Mouse (Mus musculus) layer of hippocampus, postnatal 25 days (tissue): ENCODE measurements around the gene Gcc1. TPM values are rescaled to one million over a fixed set of nuclear protein-coding genes. Genes with fewer than 3 reads are reported as not detected.

ENCODE experiments used
- DNase-seq, 2 experiments: peaks; one replicate each; pipeline ENCODE4 v3.0.0; 2022; ENCODE audit warnings: mixed read lengths in 2 of 2, low spot score in 1 of 2; ENCODE audit errors: extremely low spot score in 1 of 2
- total RNA-seq, 2 experiments: library from RNA; stranded (reverse); gene quantifications; 2 replicates each; pipeline ENCODE4 v1.2.3; 2021

Gcc1 gene
- 10 to 100 TPM; 15.4 to 20.6 TPM for total RNA-seq

DNA sequence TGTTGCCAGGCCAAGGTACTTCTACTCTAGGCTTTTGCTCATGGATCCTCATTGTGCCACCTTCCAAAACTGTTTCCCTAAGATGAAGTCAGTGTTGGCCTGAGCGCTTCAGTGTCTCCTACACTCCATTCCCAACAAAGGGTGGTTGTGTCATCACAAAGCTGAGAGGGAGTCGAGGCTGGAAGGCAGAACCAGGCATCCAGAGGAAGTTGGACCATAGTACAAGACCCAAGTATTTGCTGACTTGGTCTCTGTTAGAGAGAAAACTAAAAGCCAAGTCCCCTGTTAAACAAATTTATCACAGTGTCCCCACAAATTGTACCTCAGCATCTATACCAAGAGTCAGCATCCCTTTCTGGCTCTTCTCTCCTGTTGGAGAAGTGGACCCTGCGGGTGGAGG, at the start of gene Gcc1:
TSS of gene Gcc1 (minus strand) at position 101 of the 400 bp plus-strand sequence.
- DNase-seq, result no peak

DNA sequence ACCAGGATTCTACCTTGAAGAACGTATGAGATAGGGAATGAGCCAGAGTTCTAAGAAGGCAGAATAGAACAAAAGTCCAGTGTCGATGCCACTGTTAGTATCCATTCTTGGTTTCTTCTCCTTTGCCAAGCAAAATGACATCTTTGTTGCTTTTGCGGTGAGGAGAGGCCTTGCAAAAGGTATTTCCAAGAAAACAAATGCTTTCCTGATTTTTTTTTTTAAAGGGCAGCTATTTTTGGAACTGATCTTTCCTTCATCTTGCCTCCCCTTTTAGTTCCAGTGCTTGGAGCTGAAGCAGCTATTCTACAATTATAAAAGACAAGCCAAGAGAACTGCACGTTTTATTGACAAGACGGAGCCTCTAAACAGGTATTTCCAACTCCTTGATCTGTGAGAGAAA, 46.6 kb upstream of the Gcc1 start, which contains the start of gene Snd1:
TSS of gene Snd1 (plus strand) at position 301 of the 400 bp plus-strand sequence.
- DNase-seq, result no peak

DNA sequence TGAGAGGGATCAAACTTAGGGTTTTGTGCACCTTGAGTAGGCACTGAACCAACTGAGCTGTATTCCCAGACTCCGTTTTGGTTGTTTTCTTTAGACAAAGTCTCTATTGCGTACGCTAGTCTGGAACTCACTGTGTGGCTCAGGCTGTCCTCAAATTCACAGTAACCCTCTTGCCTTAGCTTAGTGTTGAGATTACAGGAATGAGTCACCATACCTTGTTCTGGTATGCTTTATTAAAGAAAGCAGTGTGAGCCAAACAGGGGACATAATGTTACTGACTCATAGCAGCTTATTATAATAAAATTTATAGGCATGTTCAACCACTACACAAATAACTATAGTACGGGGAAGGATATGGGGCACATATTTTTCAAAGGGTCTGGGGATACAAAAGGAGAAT, 46.0 kb upstream of the Gcc1 start:
- DNase-seq, result no peak

DNA sequence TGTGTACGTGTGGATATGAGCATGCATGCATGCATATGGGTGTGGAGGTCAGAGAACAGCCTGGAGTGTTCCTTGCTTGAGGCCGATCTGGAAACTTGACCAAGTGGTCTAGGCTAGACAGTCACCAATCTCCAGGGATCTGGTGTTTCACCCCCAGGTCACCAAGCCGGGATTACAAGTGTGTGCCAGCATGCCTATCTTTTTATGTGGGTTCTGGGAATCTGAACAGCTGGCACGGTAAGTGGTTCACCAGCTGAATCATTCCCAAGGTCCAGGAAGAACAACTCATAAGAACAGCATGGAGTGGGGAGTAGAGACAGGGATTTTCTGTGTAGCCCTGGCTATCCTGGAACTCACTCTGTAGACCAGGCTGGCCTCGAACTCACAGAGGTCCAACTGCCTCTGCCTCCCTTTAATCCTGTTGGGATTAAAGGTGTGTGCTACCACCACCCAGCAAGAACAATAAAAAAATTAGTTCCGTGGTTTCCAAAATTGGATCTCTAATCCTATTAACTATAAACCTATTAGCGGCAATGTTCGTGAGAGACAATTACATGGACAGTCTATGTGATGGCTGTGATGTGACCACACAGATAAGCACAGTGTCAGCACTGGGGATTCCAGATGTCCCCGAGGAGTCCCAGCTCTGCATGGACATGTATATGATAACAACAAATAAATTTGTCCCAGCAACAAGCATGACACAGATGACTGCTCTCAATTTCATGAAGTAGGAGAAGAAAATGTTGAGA, 43.3 kb upstream of the Gcc1 start:
- DNase-seq, result no peak

DNA sequence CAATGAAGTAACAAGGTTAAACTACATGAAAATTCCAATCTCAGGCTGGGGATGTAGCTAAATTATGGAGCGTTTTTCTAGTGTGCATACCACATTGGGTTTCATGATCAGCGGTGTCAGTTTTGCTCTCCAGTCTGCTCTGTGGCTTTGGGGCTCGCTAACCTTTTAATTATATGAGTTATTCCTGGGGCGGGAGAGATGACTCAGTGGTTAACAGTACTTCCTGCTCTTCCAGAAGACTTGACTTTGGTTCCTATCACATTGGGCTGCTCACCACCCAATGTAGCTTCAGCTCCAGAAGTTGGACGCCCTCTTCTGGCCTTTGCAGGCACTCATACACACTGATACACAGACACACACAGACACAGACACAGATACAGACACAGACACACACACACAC, 42.4 kb upstream of the Gcc1 start:
- DNase-seq, result no peak

DNA sequence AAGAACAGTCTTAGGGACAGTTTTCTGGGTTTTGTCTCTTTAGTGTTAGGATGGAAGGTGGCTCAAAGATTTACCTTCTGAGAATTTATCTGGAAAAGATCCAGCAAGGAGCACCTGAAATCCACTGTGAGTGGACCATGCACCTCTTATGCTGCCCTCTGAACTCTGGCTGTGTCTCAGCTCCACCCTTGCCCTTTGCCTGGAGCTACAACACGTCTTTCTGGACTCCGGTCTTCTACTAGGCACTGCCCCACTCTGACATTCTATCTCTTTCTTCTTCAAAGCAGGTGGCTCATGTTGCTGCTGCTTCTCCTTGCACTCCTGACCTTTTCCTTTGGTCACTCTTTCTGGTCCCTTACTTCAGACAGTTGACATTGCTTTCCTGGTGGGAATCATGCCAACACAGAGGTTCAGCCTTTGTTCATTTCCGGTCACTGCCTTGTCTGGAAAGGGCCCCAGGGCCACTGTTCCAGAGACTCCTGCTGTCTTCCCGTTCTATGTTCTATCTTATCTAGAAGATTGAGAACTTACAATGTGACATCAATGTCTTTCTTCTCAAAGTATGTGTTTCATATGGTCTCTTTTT, 41.9 kb upstream of the Gcc1 start:
- no peak for DNase-seq

DNA sequence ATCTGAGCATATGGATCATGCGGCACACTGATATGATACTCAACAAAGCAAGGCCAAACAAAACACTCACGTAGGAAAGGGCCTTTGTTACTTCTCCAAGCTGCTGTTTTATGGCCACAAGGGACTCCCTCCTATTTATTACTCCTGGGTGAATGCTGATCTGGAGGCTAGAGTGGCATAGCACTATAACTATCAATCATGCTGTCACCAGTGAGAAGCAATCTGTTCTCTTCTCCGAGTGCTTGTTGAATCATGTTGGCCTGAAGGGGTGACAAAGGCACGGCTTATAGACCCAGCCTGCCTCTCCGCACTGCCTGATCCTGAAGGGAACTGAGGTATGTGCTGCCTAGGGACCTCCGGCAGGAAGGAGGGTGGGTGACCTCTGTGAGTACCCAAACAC, 36.4 kb upstream of the Gcc1 start:
- DNase-seq, result no peak

DNA sequence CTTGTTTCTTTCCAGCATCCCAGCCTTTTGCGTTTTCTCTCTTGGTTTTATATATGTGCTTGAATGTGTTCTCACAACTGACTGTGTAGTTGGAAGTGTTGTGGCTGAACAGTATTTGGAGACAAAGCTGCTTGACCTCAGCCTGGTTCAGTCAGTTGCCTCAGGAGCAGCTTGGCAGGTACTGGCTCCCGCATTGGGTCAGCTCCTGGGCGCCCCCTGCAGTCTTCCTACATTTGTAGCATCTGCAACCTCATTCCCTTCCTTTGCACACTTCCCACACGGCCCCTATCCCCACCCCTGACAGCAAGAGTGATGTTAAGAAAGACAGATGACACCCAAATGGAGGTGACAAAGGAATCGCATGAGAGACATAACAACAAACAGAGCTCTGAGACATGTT, 32.3 kb upstream of the Gcc1 start:
- peak; percentile 20 to 81 for DNase-seq

DNA sequence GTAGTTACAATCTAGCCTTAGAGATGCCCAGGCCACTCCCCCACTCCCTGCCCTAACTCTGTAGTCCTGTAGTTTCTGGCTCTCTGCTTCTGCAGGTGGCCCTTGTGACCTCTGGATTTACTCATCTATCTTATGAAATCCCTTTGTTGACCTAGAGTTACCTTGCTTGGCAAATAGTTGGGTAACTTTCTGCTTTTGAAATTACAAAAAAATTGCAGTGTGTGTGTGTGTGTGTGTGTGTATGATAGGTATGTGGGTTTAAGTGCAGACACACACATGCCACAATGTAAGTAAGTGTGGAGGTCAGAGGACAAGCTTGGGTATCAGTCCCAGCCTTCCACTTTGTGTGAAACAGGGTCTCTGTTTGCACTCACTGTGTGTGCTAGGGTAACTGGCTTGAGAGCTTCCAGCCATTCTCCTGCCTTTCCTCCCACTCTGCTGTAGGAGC, 31.1 kb upstream of the Gcc1 start:
- no peak for DNase-seq

DNA sequence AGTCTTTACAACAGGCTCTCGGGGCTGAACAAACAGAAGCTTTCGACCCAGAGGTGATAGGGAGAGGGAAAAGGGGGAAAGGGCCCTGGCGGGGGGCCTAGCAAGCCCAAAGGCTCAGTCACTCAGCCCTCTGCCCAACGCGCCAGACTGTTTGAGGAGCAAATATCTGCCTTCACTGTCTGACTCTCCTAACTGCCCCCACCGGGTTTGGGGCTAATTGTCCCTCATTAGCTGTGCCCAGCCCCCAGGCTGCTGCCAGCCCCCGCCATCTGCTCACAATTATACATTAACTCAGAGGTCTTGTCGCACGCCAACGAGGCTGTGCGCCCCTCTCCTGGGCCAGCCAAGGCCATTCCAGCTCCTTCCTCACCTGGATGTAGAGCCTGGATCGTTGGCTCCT, 22.8 kb upstream of the Gcc1 start:
- no peak for DNase-seq

DNA sequence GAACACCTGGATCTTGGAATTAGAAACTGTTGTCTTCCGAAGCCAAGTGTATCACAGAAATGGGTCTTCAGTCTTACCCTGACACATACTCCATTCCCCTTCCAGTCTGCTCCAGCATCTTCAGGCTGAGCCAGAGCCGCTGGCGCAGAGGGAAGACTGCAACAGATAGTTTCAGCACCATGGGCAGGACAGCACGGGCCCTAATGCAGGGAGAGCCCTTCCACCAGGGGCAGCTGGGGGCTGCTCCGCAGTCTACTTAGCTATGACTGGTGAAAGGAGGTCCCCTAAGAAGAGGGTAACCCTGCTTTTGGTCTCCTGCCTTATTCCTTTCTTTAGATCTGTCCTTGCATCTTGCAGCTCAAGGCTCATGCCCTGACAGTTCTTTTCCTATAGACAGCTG, 22.3 kb upstream of the Gcc1 start:
- no peak for DNase-seq

DNA sequence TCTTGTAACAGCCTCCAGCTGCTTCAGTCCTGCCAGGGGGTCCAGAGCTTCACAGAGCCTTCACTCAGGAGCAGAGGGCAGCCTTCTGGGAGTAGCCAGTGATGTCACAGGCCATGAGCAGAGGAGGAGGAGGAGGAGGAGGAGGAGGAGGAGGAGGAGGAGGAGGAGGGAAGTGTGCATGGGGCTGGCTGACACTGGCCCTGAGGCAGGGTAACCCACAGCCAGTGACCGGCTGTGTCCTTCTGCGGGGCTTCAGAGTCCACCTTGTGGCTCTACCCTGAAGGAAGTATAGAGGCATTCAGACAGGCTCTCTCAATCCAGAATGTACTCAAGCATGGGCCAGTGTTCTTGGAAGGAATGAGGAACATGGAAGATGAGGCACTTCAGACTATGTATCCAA, 21.1 kb upstream of the Gcc1 start, which contains the start of gene Pax4:
TSS of gene Pax4 (minus strand) at position 101 of the 400 bp plus-strand sequence.
- no peak for DNase-seq

DNA sequence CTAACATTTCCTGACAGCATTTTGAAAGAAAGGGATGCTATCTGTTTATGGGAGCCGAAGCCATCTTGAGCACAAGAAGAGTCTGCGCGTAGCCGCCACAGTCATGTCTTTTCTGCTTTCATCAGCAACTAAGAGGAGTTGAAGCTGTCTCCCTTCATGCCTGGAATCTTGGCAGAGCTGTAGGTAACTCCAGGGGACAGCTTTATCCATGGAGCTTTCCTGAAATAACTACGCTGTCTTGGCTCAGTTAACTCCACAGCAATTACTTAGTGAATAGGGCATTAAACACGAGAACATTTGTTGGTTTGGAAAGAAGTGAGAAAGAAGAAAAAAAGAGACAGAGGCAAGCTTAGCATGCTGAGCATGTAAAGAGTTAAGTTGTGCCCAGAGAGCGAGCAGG, 19.7 kb upstream of the Gcc1 start:
- no peak for DNase-seq

DNA sequence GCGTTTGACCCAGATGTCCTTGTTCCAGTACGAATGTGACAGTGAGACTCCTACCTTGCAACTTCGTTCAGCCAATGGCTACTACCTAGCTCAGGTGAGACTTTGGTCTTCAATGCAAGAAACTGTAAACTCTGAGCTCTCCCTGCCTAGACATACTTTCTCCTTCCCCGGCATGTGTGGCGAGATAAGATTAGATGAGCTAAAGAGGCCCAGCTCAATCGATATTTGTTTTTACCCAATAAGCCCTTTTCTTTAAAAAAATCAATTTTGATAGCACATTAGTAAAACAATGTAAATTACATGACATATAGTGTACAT, 3.3 kb upstream of the Gcc1 start:
- DNase-seq, result no peak

DNA sequence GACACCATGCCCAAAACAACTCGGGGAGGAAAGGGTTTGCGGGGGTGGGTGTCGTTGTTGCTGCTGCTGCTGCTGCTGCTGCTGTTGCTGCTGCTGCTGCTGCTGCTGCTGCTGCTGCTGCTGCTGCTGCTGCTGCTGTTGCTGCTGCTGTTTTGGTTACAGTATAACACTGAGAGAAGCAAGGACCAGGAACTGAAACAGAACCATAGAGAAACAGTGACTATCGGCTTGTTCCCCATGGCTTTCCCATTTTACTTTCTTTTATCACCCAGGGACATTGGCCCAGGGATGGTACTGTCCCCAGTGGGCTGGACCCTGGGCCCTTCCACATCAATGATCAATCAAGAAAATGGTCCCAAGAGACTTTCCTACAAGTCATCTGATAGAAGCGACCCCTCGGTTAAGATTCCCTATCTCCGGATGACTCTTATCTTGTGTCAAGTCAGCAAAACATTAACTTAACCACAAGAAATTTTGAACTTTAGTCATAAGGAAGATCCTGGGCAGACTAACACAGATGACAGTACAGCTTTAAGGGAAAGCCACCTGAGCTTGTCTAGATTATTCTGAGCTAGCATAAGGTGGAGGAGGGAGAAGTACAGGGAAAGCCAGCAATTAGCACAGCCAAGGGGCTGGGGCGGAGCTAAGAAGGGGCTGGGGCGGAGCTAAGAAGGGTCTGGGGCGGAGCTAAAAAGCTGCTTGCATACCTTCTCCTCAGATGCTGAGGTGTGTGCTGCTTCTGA, 2.8 kb upstream of the Gcc1 start:
- no peak for DNase-seq

DNA sequence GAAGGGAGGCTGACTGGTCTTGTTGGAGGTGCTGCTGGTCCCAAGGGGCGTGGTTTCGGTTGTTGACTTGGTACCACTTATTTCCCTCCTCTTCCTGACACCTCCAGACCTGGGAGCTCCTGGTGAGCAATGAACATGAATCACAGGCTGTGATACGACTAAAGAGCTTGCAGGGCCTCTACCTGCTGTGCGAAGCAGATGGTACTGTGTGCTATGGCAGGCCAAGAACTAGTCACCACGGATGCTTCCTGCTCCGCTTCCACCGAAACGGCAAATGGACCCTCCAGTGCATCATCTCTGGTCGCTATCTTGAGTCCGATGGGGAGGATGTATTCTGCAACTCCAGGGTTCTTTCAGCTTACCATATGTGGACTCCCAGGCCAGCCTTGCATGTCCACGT, 1.7 kb upstream of the Gcc1 start:
- no peak for DNase-seq

DNA sequence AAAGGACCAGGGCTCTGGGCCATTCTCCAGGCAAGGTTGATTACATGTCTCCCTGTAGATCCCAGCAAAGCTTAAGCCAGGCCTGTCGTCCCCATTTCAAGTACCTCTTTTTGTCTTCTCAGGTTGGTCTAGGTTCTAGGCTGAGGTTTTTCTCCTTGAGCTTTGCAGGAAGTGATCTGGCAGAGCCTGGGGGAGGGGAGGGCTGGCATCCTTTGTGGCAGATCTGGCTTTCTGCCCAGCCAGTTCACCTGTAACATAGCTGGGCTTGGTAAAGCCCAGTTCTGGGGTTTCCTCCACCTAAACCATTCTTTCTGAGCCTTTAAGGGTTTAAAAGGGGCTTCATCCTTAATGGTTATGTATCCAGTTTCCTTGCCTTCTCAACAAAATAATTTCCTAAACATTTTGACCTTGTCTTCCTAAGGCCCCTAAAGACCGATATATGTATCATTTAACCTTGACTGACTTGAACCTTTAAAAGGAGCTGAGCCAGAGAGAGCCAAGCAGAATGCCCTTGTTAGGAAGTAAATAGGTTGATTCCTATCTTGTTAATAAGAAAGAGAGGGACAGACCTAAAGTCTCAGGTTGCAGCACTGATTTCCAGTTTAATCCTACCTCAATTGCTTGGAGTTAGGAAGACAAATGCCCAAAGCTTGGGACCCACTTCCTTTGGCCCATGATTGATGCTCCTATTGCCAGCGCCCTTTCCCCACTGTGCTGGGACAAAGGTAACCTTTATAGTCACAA, 922 bp downstream of the Gcc1 start, which contains the start of gene Fscn3:
TSS of gene Fscn3 (plus strand) at position 694 of the 744 bp plus-strand sequence.
- DNase-seq, result no peak

DNA sequence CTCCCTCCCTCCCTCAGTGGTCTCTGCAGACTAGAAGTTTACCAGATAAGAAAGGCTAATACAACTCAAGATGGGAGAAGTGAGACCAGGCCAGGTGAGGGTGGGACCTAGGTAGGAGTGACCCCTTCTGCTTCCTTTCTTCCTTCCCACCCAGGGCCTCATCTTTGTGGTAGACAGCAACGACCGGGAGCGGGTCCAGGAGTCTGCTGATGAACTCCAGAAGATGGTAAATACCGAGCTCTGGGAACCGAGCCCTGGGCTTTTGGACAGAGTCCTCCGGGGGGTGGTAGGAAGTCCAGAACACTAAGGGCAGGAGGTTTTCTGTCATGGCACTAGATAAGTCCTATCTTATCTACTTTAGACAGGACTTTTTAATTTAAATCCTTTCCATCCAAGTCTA, 3.2 kb downstream of the Gcc1 start:
- DNase-seq, result no peak

DNA sequence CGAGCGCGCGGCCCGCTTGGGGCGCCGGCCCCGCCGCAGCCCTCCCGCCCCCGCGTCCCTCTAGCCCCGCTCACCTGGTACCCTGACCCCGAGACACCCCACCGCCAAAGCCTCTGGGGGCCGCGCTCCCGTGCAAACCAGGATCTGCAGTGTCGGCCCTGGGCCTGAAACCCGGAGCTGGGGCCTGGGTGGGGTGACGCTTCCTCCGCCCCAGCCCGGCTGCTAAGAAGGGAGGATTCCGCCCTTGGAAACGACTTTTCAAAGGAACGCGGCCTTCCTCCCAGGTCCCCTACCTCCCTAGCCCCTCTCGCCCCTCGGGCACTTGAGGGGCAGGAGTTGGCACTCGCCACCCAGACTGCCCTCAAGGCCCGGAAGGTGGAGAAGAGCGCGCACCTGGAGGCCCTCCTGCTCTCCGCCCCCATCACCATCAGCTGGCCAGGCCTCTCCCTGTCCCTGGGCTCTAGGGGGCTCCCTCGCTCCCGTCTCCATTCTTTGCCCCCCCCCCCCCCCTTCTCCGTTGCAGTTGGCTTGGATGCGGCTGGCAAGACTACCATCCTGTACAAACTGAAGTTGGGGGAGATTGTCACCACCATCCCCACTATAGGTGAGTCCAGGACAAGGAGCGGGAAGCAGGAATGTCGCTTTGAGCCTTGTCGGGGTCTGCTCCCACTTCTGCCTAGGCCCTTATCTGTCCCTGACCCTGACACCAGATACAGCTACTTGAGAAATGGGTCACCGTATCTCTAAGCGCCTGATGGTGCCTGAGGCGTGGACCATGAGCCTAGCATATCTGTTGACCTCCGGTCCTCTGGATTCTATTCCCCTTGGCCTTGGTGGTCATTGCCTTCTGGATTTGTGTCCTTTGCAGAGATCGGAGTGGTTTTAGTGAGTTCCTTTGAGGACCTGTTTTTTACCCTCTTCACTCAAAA, 4.2 kb downstream of the Gcc1 start:
- peak; percentile 35 to 48 for DNase-seq

DNA sequence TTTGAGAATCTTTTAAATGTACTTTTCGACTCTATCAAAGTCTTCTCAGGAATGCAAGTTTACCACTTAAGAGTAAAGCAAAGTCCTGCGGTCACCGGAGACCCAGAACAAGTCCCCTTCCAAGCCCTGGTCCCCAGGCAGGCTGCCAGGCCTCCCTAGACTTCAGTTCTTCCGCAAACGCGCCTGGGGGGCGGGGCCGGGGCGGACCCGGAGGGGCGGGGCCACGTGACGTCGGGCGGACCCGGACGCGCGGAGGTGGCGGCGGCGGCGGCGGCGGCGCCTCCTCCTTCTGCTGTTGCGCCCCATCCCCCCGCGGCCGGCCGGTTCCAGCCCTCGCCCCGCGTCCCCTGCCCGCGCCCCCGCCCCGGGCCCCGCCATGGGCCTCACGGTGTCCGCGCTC, 4.9 kb downstream of the Gcc1 start, which contains the start of gene Arf5:
TSS of gene Arf5 (plus strand) at position 248 of the 400 bp plus-strand sequence.
- peak; percentile 92 to 94 for DNase-seq
